35 mouse cellular contexts compared by ENCODE assay signal in genomic region chr9:104085730-104086429, GRCm38 (mm10). TPM values are rescaled to one million over a fixed set of nuclear protein-coding genes. Genes with fewer than 3 reads are reported as not detected.
DNase-seq lines count a peak whose midpoint lies in the region; ATAC-seq and TF ChIP-seq lines count a peak whose summit lies in the region.
"Had no signal": no experiment of that assay in that cellular context is flagged by ENCODE, and none has a peak within 500 bp of the region (broad histone marks: within the 10 kb centered on the region; RNA-seq: fewer than 3 reads in every experiment).

No protein-coding gene starts in this region.

- 0 out of 2 replicates have a peak, but pooled peaks cover 3% of the 10 kb centered on the region for H3K36me3 ChIP-seq in heart, embryonic 10.5 days
- H3K36me3 ChIP-seq in embryonic facial prominence, embryonic 14.5 days (ENCODE audit: control insufficient read depth, insufficient read depth, low read length): peaks cover 6% of the 10 kb centered on the region; the same call in 1 of the 2 replicates
- H3K36me3 ChIP-seq in forebrain, postnatal 0 days (ENCODE audit: insufficient read depth): no peaks in the 10 kb centered on the region
- H3K36me3 ChIP-seq in hindbrain, embryonic 11.5 days (ENCODE audit: control insufficient read depth, insufficient read depth, low read length): no peaks in the 10 kb centered on the region
- H3K36me3 ChIP-seq: embryonic facial prominence, embryonic 12.5 days; intestine, embryonic 15.5 days; midbrain, embryonic 10.5 days; stomach, embryonic 15.5 days had no signal

- H3K4me2 ChIP-seq in embryonic facial prominence, embryonic 14.5 days (ENCODE audit: low read depth, low read length): no peak overlapping the region
- no peak overlapping the region for H3K4me2 ChIP-seq in forebrain, postnatal 0 days (ENCODE audit: low read depth)
- H3K4me2 ChIP-seq in hindbrain, embryonic 11.5 days (replicated peaks; ENCODE audit: low read depth, low read length): no peak overlapping the region
- H3K4me2 ChIP-seq: embryonic facial prominence, embryonic 12.5 days; intestine, embryonic 15.5 days; neural tube, embryonic 15.5 days; stomach, embryonic 15.5 days had no signal

- H3K27me3 ChIP-seq in heart, embryonic 10.5 days (ENCODE audit: insufficient read depth, poor library complexity, severe bottlenecking): no peaks in the 10 kb centered on the region
- no peaks in the 10 kb centered on the region for H3K27me3 ChIP-seq in embryonic facial prominence, embryonic 14.5 days (replicated peaks; ENCODE audit: control insufficient read depth, insufficient read depth, low read length)
- H3K27me3 ChIP-seq in forebrain, postnatal 0 days (ENCODE audit: insufficient read depth, low read length): no peaks in the 10 kb centered on the region
- no peaks in the 10 kb centered on the region for H3K27me3 ChIP-seq in hindbrain, embryonic 11.5 days (ENCODE audit: control insufficient read depth, insufficient read depth, low read length)
- H3K27me3 ChIP-seq: embryonic facial prominence, embryonic 12.5 days; intestine, embryonic 15.5 days; neural tube, embryonic 15.5 days; Patski; stomach, embryonic 15.5 days had no signal

- H3K4me1 ChIP-seq in heart, embryonic 10.5 days: no peaks in the 10 kb centered on the region
- peaks cover 5% of the 10 kb centered on the region; the same call in 1 of the 2 replicates for H3K4me1 ChIP-seq in embryonic facial prominence, embryonic 14.5 days (ENCODE audit: control insufficient read depth, insufficient read depth, low read length)
- H3K4me1 ChIP-seq in forebrain, postnatal 0 days (ENCODE audit: insufficient read depth): no peaks in the 10 kb centered on the region
- no peaks in the 10 kb centered on the region for H3K4me1 ChIP-seq in hindbrain, embryonic 11.5 days (replicated peaks; ENCODE audit: control insufficient read depth, insufficient read depth, low read length)
- H3K4me1 ChIP-seq: intestine, embryonic 15.5 days; midbrain, embryonic 10.5 days; neural tube, embryonic 15.5 days; stomach, embryonic 15.5 days had no signal

- H3K9me3 ChIP-seq in heart, embryonic 10.5 days: no peaks in the 10 kb centered on the region
- no peaks in the 10 kb centered on the region for H3K9me3 ChIP-seq in embryonic facial prominence, embryonic 14.5 days (ENCODE audit: control insufficient read depth, low read length)
- H3K9me3 ChIP-seq in forebrain, postnatal 0 days (ENCODE audit: low read length): no peaks in the 10 kb centered on the region
- no peaks in the 10 kb centered on the region for H3K9me3 ChIP-seq in hindbrain, embryonic 11.5 days (ENCODE audit: control insufficient read depth, low read length)
- H3K9me3 ChIP-seq: embryonic facial prominence, embryonic 12.5 days; intestine, embryonic 15.5 days; midbrain, embryonic 10.5 days; neural tube, embryonic 15.5 days; stomach, embryonic 15.5 days had no signal

- H3K27ac ChIP-seq in heart, embryonic 10.5 days: no peak overlapping the region
- no peak overlapping the region for H3K27ac ChIP-seq in embryonic facial prominence, embryonic 14.5 days (replicated peaks; ENCODE audit: low read depth, low read length)
- no peak overlapping the region for H3K27ac ChIP-seq in forebrain, postnatal 0 days (ENCODE audit: low read depth, low read length)
- H3K27ac ChIP-seq in hindbrain, embryonic 11.5 days (ENCODE audit: low read depth, low read length): no peak overlapping the region
- H3K27ac ChIP-seq: embryonic facial prominence, embryonic 12.5 days; intestine, embryonic 15.5 days; macrophage; midbrain, embryonic 10.5 days; neural tube, embryonic 15.5 days had no signal

- WGBS in heart, embryonic 10.5 days: 64% methylated on average over 4 of the region's 4 CpGs
- 49% methylated on average over 4 of the region's 4 CpGs for WGBS in embryonic facial prominence, embryonic 14.5 days
- 67% methylated on average over 4 of the region's 4 CpGs for WGBS in forebrain, postnatal 0 days
- WGBS in hindbrain, embryonic 11.5 days: 68% methylated on average over 4 of the region's 4 CpGs

- no peak overlapping the region for H3K9ac ChIP-seq in embryonic facial prominence, embryonic 14.5 days (ENCODE audit: low read depth, low read length)
- H3K9ac ChIP-seq in forebrain, postnatal 0 days: no peak overlapping the region
- H3K9ac ChIP-seq in hindbrain, embryonic 11.5 days (ENCODE audit: low read depth, low read length): no peak overlapping the region
- H3K9ac ChIP-seq: embryonic facial prominence, embryonic 12.5 days; intestine, embryonic 15.5 days; neural tube, embryonic 15.5 days; stomach, embryonic 15.5 days had no signal

- peak; percentile 79; the same call in 1 of the 2 replicates for ATAC-seq in embryonic facial prominence, embryonic 14.5 days (ENCODE audit: low read depth)
- ATAC-seq in forebrain, postnatal 0 days: no peak
- no peak for ATAC-seq in hindbrain, embryonic 11.5 days (ENCODE audit: low FRiP score)
- ATAC-seq: activated CD4-positive, CD25-positive, alpha-beta regulatory T cell, adult 4 months; hindbrain, embryonic 16.5 days; intestine, embryonic 15.5 days; lung, postnatal 0 days; Patski had no signal

- peak; percentile 39 for DNase-seq in heart, embryonic 10.5 days (ENCODE audit: low spot score)
- no peak for DNase-seq in heart, postnatal 4 days
- DNase-seq in ES-CJ7 (ENCODE audit: low read depth, low spot score): peak; percentile 80
- peak; percentile 46 for DNase-seq in embryonic facial prominence, embryonic 14.5 days (ENCODE audit: low spot score)
- peak; percentile 62 for DNase-seq in urinary bladder, postnatal 14 days (ENCODE audit: low spot score)
- no peak for DNase-seq in thymus, adult 18-20 months
- DNase-seq in forebrain, postnatal 0 days: no peak
- no peak for DNase-seq in hindbrain, embryonic 11.5 days (ENCODE audit: low spot score)
- DNase-seq: cerebellum, adult 9-11 months; gastrocnemius, postnatal 25 days; kidney, adult 8-10 months; kidney, postnatal 10 days had no signal

- TF ChIP-seq CTCF in forebrain, postnatal 0 days (IDR thresholded peaks at IDR 0.05; ENCODE audit: low read depth): no peak

- no peak overlapping the region for H3K4me3 ChIP-seq in heart, embryonic 10.5 days
- no peak overlapping the region for H3K4me3 ChIP-seq in embryonic facial prominence, embryonic 14.5 days (ENCODE audit: low read depth, low read length)
- no peak overlapping the region for H3K4me3 ChIP-seq in forebrain, postnatal 0 days (ENCODE audit: low read depth, low read length)
- H3K4me3 ChIP-seq in hindbrain, embryonic 11.5 days (ENCODE audit: low read depth, low read length): no peak overlapping the region
- H3K4me3 ChIP-seq: embryonic facial prominence, embryonic 12.5 days; intestine, embryonic 15.5 days; midbrain, embryonic 10.5 days; neural tube, embryonic 15.5 days; stomach, embryonic 15.5 days had no signal

RNA-seq across cellular contexts. Expression of gene Acad11, which starts 22.7 kb away (rescaled TPM):
- polyA plus RNA-seq in heart, embryonic 10.5 days (2016; fragmentation: Nextera tagmentation; extraction: Ambion mirVana): 9.1 and 10.1 TPM in 2 replicates
- total RNA-seq in heart, postnatal 4 days (2021): 10 to 100 TPM; 19.9 to 20.9 TPM
- polyA plus RNA-seq in embryonic facial prominence, embryonic 14.5 days (2014; fragmentation: Nextera tagmentation; extraction: Ambion mirVana): 11.2 and 11.9 TPM in 2 replicates
- total RNA-seq in forebrain, postnatal 0 days (2014; rRNA removed): 6.5 and 11.0 TPM in 2 replicates
- polyA plus RNA-seq in forebrain, postnatal 0 days (2015; fragmentation: Nextera tagmentation; extraction: Ambion mirVana): 4.5 and 4.7 TPM in 2 replicates
- 7.9 and 9.2 TPM in 2 replicates for polyA plus RNA-seq in hindbrain, embryonic 11.5 days (2014; fragmentation: Nextera tagmentation; extraction: Ambion mirVana)

RNA-seq across cellular contexts. Expression of gene Uba5, which starts 22.9 kb away (rescaled TPM):
- 39.2 and 49.6 TPM in 2 replicates for polyA plus RNA-seq in heart, embryonic 10.5 days (2016; fragmentation: Nextera tagmentation; extraction: Ambion mirVana)
- total RNA-seq in heart, postnatal 4 days (2021): 10 to 100 TPM; 27.5 to 27.7 TPM
- polyA plus RNA-seq in embryonic facial prominence, embryonic 14.5 days (2014; fragmentation: Nextera tagmentation; extraction: Ambion mirVana): 67.5 and 69.8 TPM in 2 replicates
- total RNA-seq in forebrain, postnatal 0 days (2014; rRNA removed): 64.5 and 71.5 TPM in 2 replicates
- polyA plus RNA-seq in forebrain, postnatal 0 days (2015; fragmentation: Nextera tagmentation; extraction: Ambion mirVana): 71.7 and 75.4 TPM in 2 replicates
- 68.1 and 68.6 TPM in 2 replicates for polyA plus RNA-seq in hindbrain, embryonic 11.5 days (2014; fragmentation: Nextera tagmentation; extraction: Ambion mirVana)

RNA-seq across cellular contexts. Expression of gene Ackr4, which starts 40.9 kb away (rescaled TPM):
- polyA plus RNA-seq in heart, embryonic 10.5 days (2016; fragmentation: Nextera tagmentation; extraction: Ambion mirVana): 0.46 and 0.59 TPM in 2 replicates
- 1 to 10 TPM; 4.3 to 6.3 TPM for total RNA-seq in heart, postnatal 4 days (2021)
- polyA plus RNA-seq in embryonic facial prominence, embryonic 14.5 days (2014; fragmentation: Nextera tagmentation; extraction: Ambion mirVana): 3.2 and 4.4 TPM in 2 replicates
- 1.2 and 3.1 TPM in 2 replicates for total RNA-seq in forebrain, postnatal 0 days (2014; rRNA removed)
- polyA plus RNA-seq in forebrain, postnatal 0 days (2015; fragmentation: Nextera tagmentation; extraction: Ambion mirVana): 0.53 and 0.70 TPM in 2 replicates
- 0.31 and 0.38 TPM in 2 replicates for polyA plus RNA-seq in hindbrain, embryonic 11.5 days (2014; fragmentation: Nextera tagmentation; extraction: Ambion mirVana)
- total RNA-seq: hematopoietic stem cell, adult 5-6 weeks had no signal
- polyA plus RNA-seq: macrophage had no signal

RNA-seq across cellular contexts. Expression of gene Gm28305, which starts 45.4 kb away (rescaled TPM):
- polyA plus RNA-seq in heart, embryonic 10.5 days (2016; fragmentation: Nextera tagmentation; extraction: Ambion mirVana): not detected in 2 replicates
- total RNA-seq in heart, postnatal 4 days (2021): not detected
- polyA plus RNA-seq in embryonic facial prominence, embryonic 14.5 days (2014; fragmentation: Nextera tagmentation; extraction: Ambion mirVana): not detected in 2 replicates
- total RNA-seq in forebrain, postnatal 0 days (2014; rRNA removed): not detected in 2 replicates
- not detected in 2 replicates for polyA plus RNA-seq in forebrain, postnatal 0 days (2015; fragmentation: Nextera tagmentation; extraction: Ambion mirVana)
- polyA plus RNA-seq in hindbrain, embryonic 11.5 days (2014; fragmentation: Nextera tagmentation; extraction: Ambion mirVana): not detected in 2 replicates
- total RNA-seq: adrenal gland, postnatal 36 days; common myeloid progenitor, adult 5-6 weeks; gastrocnemius, postnatal 25 days; hematopoietic stem cell, adult 5-6 weeks; layer of hippocampus, adult 18-20 months; layer of hippocampus, postnatal 14 days; left cerebral cortex, postnatal 10 days; liver, adult 2 months; midbrain, postnatal 0 days had no signal
- polyA plus RNA-seq: activated CD4-positive, CD25-positive, alpha-beta regulatory T cell, adult 4 months; C2C12; embryonic facial prominence, embryonic 12.5 days; heart, embryonic 16.5 days; hindbrain, embryonic 16.5 days; intestine, embryonic 15.5 days; limb, embryonic 11.5 days; liver, adult 2 months; liver, embryonic 16.5 days; lung, postnatal 0 days; macrophage; midbrain, embryonic 10.5 days; midbrain, postnatal 0 days; neural tube, embryonic 15.5 days; Patski; stomach, embryonic 15.5 days; thymus, postnatal 0 days had no signal

Comparison
In these comparisons a context has a peak if more than half of its experiments do, and no peak if none do; other contexts are left out.
1. DNase-seq: peak in heart, embryonic 10.5 days (single experiment), ES-CJ7 (single experiment), embryonic facial prominence, embryonic 14.5 days (single experiment) and urinary bladder, postnatal 14 days (single experiment); none in heart, postnatal 4 days (single experiment), thymus, adult 18-20 months (0 of 2), forebrain, postnatal 0 days (single experiment) and hindbrain, embryonic 11.5 days (single experiment).